In the genomic region with DNA sequence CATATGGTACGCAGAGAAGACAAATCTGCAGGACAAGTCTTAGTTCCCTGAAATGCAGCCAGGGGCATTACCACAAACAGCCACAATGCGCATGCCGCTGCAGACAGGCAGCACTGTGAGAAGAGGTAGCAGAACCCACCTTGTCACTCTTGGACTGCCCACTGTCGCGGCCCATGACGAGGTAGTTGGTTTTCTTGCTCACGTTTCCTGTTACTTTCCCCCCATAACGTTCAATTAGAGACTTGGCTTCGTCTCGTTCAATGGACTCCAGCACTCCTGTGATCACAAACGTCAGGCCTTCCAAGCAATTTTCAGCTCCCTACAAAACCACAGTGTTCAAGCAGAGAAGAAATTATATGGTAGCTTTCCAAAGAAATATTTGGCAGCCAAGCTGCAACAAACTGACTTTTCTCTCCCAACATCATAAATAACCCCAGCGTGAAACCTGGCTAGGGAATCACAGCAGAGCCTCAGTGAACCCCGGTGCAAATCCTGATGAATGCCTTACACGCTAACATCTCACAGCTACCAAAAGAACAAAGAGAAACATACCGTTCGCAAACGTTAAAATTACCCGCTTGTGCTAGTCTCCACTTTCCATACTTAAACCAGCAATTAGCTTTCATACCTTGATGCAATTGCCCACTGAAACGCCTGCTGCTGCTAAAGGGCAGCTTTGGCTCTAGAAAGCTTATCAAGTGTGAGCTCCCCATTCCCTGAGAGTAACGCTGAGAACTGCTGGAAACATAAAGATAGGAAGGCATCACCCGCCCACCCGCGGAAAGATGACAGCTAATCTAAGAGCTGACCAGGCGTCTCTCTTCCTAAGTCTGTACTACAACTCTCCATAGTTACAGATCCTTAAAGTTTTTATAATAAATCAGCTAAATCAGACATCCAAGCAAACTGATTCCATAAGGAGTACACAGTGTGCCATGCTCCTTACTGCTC, we compare ENCODE assay signal across 13 mouse cellular contexts. TPM values are rescaled to one million over a fixed set of nuclear protein-coding genes. Genes with fewer than 3 reads are reported as not detected.
A peak's percentile ranks its signal among the peaks of the same experiment; 100 is the strongest.
DNase-seq lines count a peak whose midpoint lies in the region; ATAC-seq lines count a peak whose summit lies in the region.
"Had no signal": no experiment of that assay in that cellular context is flagged by ENCODE, and none has a peak within 500 bp of the region (broad histone marks: within the 10 kb centered on the region; RNA-seq: fewer than 3 reads in every experiment).

No protein-coding gene starts in this region.

- H3K9me3 ChIP-seq in embryonic facial prominence, embryonic 14.5 days (ENCODE audit: control insufficient read depth, low read length): no peaks in the 10 kb centered on the region
- H3K9me3 ChIP-seq in embryonic facial prominence, embryonic 10.5 days: no peaks in the 10 kb centered on the region
- H3K9me3 ChIP-seq: neural tube, embryonic 13.5 days had no signal

- WGBS in embryonic facial prominence, embryonic 14.5 days: 86% methylated on average over 24 of the region's 24 CpGs
- 92% methylated on average over 24 of the region's 24 CpGs for WGBS in embryonic facial prominence, embryonic 10.5 days

- 0 out of 2 replicates have a peak, but pooled peaks have one; percentile 50 for ATAC-seq in embryonic facial prominence, embryonic 14.5 days (ENCODE audit: low read depth)
- ATAC-seq: intestine, embryonic 16.5 days had no signal

- no peaks in the 10 kb centered on the region for H3K4me1 ChIP-seq in embryonic facial prominence, embryonic 14.5 days (ENCODE audit: control insufficient read depth, insufficient read depth, low read length)
- no peaks in the 10 kb centered on the region for H3K4me1 ChIP-seq in embryonic facial prominence, embryonic 10.5 days
- H3K4me1 ChIP-seq: neural tube, embryonic 13.5 days had no signal

- H3K4me2 ChIP-seq in embryonic facial prominence, embryonic 14.5 days (ENCODE audit: low read depth, low read length): no peak overlapping the region
- H3K4me2 ChIP-seq: neural tube, embryonic 13.5 days had no signal

- intact Hi-C loops in left cerebral cortex, postnatal 4 days (cut with DNase I): no loop called here
- intact Hi-C loops in left cerebral cortex, postnatal 14 days (cut with DNase I): no loop called here
- intact Hi-C loops in left cerebral cortex, postnatal 36 days (cut with DNase I): no loop called here

- H3K27me3 ChIP-seq in embryonic facial prominence, embryonic 14.5 days (replicated peaks; ENCODE audit: control insufficient read depth, insufficient read depth, low read length): no peaks in the 10 kb centered on the region
- no peaks in the 10 kb centered on the region for H3K27me3 ChIP-seq in embryonic facial prominence, embryonic 10.5 days (replicated peaks; ENCODE audit: low read depth, poor library complexity, severe bottlenecking)
- H3K27me3 ChIP-seq: neural tube, embryonic 13.5 days had no signal

- H3K4me3 ChIP-seq in embryonic facial prominence, embryonic 14.5 days (ENCODE audit: low read depth, low read length): no peak overlapping the region
- H3K4me3 ChIP-seq in embryonic facial prominence, embryonic 10.5 days: no peak overlapping the region
- H3K4me3 ChIP-seq: erythroblast, embryonic 14.5 days; neural tube, embryonic 13.5 days had no signal

- peaks cover 81% of the 10 kb centered on the region for H3K36me3 ChIP-seq in embryonic facial prominence, embryonic 14.5 days (ENCODE audit: control insufficient read depth, insufficient read depth, low read length)
- peaks cover 95% of the 10 kb centered on the region for H3K36me3 ChIP-seq in embryonic facial prominence, embryonic 10.5 days (replicated peaks)

- peak; percentile 22 for DNase-seq in embryonic facial prominence, embryonic 14.5 days (ENCODE audit: low spot score)
- DNase-seq in embryonic facial prominence, embryonic 10.5 days (ENCODE audit: low spot score): no peak
- peak; percentile 65 for DNase-seq in left cerebral cortex, postnatal 4 days
- DNase-seq in left cerebral cortex, postnatal 14 days (ENCODE audit: low spot score in 2 of 2): no peak
- DNase-seq in cerebellum, postnatal 25 days: peak; percentile 72 to 73
- peak; percentile 29 for DNase-seq in telencephalon, adult 2 months (ENCODE audit: low read depth, low spot score)
- no peak for DNase-seq in retina, embryonic 14.5 days (ENCODE audit: low spot score)
- DNase-seq in left cerebral cortex, postnatal 36 days (ENCODE audit: low spot score in 2 of 2): no peak
- DNase-seq: lung, adult 18-20 months; right cerebral cortex, postnatal 14 days had no signal

- no peak overlapping the region for H3K9ac ChIP-seq in embryonic facial prominence, embryonic 14.5 days (ENCODE audit: low read depth, low read length)
- H3K9ac ChIP-seq: neural tube, embryonic 13.5 days had no signal

- no peak overlapping the region for H3K27ac ChIP-seq in embryonic facial prominence, embryonic 14.5 days (replicated peaks; ENCODE audit: low read depth, low read length)
- H3K27ac ChIP-seq in embryonic facial prominence, embryonic 10.5 days (replicated peaks): no peak overlapping the region
- H3K27ac ChIP-seq: neural tube, embryonic 13.5 days had no signal

RNA-seq across cellular contexts. Expression of gene Rfc1, which starts 47.4 kb away (rescaled TPM):
- polyA plus RNA-seq in embryonic facial prominence, embryonic 14.5 days (2014; fragmentation: Nextera tagmentation; extraction: Ambion mirVana): 84.2 and 84.8 TPM in 2 replicates
- polyA plus RNA-seq in embryonic facial prominence, embryonic 10.5 days (2016; fragmentation: Nextera tagmentation; extraction: Ambion mirVana): 103 and 108 TPM in 2 replicates
- total RNA-seq in left cerebral cortex, postnatal 4 days (2021): 10 to 100 TPM; 25.3 to 27.0 TPM
- total RNA-seq in left cerebral cortex, postnatal 14 days (2021): 10 to 100 TPM; 27.0 to 29.6 TPM
- 10 to 100 TPM; 23.9 to 25.8 TPM for total RNA-seq in left cerebral cortex, postnatal 36 days (2021)

Comparison
In these comparisons a context has a peak if more than half of its experiments do, and no peak if none do; other contexts are left out.
1. DNase-seq: peak in embryonic facial prominence, embryonic 14.5 days (single experiment), left cerebral cortex, postnatal 4 days (single experiment), cerebellum, postnatal 25 days (2 of 2) and telencephalon, adult 2 months (single experiment); none in embryonic facial prominence, embryonic 10.5 days (single experiment), left cerebral cortex, postnatal 14 days (0 of 2), retina, embryonic 14.5 days (single experiment) and left cerebral cortex, postnatal 36 days (0 of 2).